Mouse (Mus musculus) limb, embryonic 14.5 days (tissue): Measurements from ENCODE around the gene Slc45a3. TPM values are rescaled to one million over a fixed set of nuclear protein-coding genes. Genes with fewer than 3 reads are reported as not detected.

Source experiments
- ATAC-seq: fragments of 200-750 bp; cut with Nextera tagmentation; 2 replicates; pipeline ENCODE4 v1.8.0; 2017; ENCODE audit warnings: low read depth, moderate number of reproducible peaks, moderate TSS enrichment; ENCODE audit not compliant: low FRiP score
- DNase-seq: peaks from one replicate; pipeline ENCODE4 v3.0.0-alpha.2; 2015; ENCODE audit warnings: low spot score
- H3K27ac ChIP-seq: fragments of 300-500 bp; sonication (generic); replicated peaks from 2 replicates; pipeline ENCODE4 v1.5.1; 2014; ENCODE audit warnings: low read depth, mild to moderate bottlenecking, low read length, moderate library complexity, mixed read lengths
- H3K27me3 ChIP-seq: fragments of 300-500 bp; sonication (generic); 2 replicates; pipeline ENCODE4 v1.6.1; 2014; ENCODE audit warnings: low read length, mixed read lengths; ENCODE audit not compliant: control insufficient read depth, insufficient read depth
- H3K36me3 ChIP-seq: fragments of 300-500 bp; sonication (generic); 2 replicates; pipeline ENCODE4 v1.6.1; 2014; ENCODE audit warnings: mild to moderate bottlenecking, low read length, moderate library complexity, mixed read lengths; ENCODE audit not compliant: control insufficient read depth, insufficient read depth
- H3K4me1 ChIP-seq: fragments of 300-500 bp; sonication (generic); 2 replicates; pipeline ENCODE4 v1.6.1; 2014; ENCODE audit warnings: antibody characterized with exemption, low read length, mixed read lengths; ENCODE audit not compliant: control insufficient read depth, insufficient read depth
- H3K4me2 ChIP-seq: fragments of 300-500 bp; sonication (generic); replicated peaks from 2 replicates; pipeline ENCODE4 v1.6.1; 2014; ENCODE audit warnings: low read depth, mild to moderate bottlenecking, low read length, moderate library complexity; ENCODE audit not compliant: severe bottlenecking
- H3K4me3 ChIP-seq: fragments of 300-500 bp; sonication (generic); replicated peaks from 2 replicates; pipeline ENCODE4 v1.5.1; 2014; ENCODE audit warnings: low read length
- H3K9ac ChIP-seq: fragments of 300-500 bp; sonication (generic); 2 replicates; pipeline ENCODE4 v1.6.1; 2014; ENCODE audit warnings: mild to moderate bottlenecking, low read depth, low read length, moderate library complexity; ENCODE audit not compliant: severe bottlenecking
- H3K9me3 ChIP-seq: fragments of 300-500 bp; sonication (generic); 2 replicates; pipeline ENCODE4 v1.6.1; 2016; ENCODE audit warnings: low read length; ENCODE audit not compliant: control insufficient read depth
- POLR2A ChIP-seq: fragments of 200-500 bp; IDR thresholded peaks from 2 replicates; pipeline ENCODE4 v1.8.0; 2012; ENCODE audit warnings: inconsistent platforms, mild to moderate bottlenecking, moderate library complexity, borderline replicate concordance; ENCODE audit not compliant: insufficient read depth, insufficient read length; ENCODE audit errors: extremely low read depth
- WGBS: fragments of 180-500 bp; shearing (Covaris S2); extraction: QIAGEN DNeasy Blood & Tissue Kit; methylation state at CpG from one replicate; pipeline ENCODE4 v1.1.7; 2014; 5-methylcytosine and 5-hydroxymethylcytosine counted together
- polyA plus RNA-seq, 2 experiments: library from polyadenylated mRNA; depleted of rRNA in 1 of 2; stranded (reverse) in 1 of 2; unstranded in 1 of 2; fragments of >200 nt; fragmentation: Nextera tagmentation in 1 of 2; extraction: Ambion mirVana in 1 of 2; gene quantifications; 2 replicates each; pipeline versions ENCODE4 v1.2.1 to v1.2.3; 2012 to 2014

Slc45a3 gene
- polyA plus RNA-seq, 2 experiments, result 9.9 to 11.1 TPM

DNA sequence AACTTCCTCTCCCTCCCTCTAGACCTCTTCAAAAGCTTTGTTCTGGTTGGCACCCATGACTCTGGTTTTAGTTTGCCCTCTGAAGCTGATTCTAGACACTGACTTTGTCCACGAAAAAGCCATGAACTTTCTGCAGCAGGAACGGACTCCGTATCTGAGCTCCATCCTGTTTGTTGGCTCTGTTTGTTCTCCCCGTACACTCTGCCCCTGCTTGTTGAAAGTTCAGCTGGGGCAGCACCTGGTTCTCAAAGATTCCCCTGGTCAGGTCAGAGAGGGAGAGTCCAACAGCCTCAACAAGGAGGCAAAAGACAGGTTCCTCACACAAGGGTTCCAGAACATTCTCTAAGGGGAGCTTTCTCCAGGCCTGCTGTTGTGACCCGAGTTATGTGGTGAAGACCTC is 5.4 kb upstream of the Slc45a3 start:
- no peaks in the 10 kb centered on the region for H3K9me3 ChIP-seq

DNA sequence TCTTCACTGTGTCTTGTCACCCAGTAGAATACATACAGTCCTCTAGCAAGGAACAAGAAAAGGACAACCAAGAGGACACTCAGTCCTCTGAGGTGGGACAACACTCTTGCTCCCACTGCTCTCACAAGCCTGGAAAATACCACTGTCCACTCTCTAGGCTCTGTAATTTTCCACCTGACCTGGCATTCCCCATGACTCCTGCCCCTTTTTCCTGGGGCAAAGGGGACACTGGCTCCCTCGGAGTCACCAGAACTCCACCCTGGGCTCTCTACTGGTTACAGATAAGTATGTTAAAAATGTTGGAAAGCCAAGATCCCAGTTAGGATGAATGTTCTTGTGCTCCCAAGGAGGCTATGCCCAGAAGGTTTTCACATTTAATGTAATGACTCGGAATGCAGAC is 1.8 kb upstream of the Slc45a3 start:
- Histone ChIP-seq H3K36me3 (no peaks in the 10 kb centered on the region), H3K4me2 (no peak overlapping the region), H3K4me3 (no peak overlapping the region), H3K27ac (no peak overlapping the region), H3K27me3 (peaks cover 29% of the 10 kb centered on the region), H3K9ac (no peak overlapping the region), H3K9me3 (no peaks in the 10 kb centered on the region), H3K4me1 (peaks cover 9% of the 10 kb centered on the region; the same call in 1 of the 2 replicates)
- 60% methylated on average over 2 of the region's 2 CpGs for WGBS
- ATAC-seq, result no peak
- DNase-seq, result no peak
- TF ChIP-seq POLR2A, result no peak

More for the DNA sequence above, 5.4 kb upstream of the Slc45a3 start:
- Histone ChIP-seq H3K4me1 (peaks cover under 1% of the 10 kb centered on the region; the same call in 1 of the 2 replicates), H3K36me3 (no peaks in the 10 kb centered on the region), H3K4me2 (no peak overlapping the region), H3K4me3 (no peak overlapping the region), H3K9ac (no peak overlapping the region), H3K27me3 (peaks cover 5% of the 10 kb centered on the region), H3K27ac (no peak overlapping the region)
- no peak for ATAC-seq
- no peak for DNase-seq
- TF ChIP-seq POLR2A, result no peak
- WGBS, result 75% methylated on average over 5 of the region's 5 CpGs

DNA sequence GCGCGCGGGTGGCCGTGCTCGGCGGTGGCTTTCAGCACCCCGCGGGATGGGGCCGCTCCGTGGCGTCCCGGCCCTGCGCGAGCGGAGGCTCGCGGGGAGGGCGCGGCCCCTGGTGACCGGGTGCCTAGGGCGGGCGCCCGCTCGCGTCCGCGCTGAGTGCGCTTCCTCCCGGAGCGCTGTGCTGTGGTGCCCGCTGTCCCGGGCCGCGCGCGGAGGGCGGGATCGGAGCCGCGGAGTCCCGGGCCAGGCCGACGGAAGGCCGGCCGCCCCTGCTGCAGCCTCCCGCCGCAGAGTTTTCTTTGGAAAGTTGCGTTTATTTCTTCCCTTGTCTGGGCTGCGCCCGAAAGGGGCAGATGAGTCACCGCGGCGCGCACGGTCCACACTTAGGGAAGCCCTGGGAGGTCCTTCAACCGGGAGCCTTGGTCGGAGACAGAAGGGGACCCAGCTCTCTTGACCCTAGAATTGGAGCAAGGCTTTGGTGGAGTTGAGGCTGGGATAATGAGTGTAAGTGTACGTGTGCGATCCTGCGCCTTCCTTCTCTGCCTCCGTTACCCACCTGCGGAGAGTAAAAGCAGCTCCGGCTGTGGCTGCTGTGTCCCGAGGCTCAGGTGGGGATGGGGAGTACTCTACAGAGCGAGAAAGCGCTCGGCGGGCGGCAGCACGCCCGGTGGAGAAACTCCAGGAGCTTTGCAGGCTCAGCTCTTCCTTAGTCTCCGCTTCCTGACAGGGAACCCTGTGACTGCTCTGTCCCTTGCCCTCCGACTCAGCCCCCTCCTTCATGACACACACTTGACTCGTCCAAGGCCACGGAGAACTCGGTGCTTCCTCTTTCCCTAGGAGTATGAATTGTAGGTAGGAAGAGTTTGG is 551 bp downstream of the Slc45a3 start:
- H3K27ac ChIP-seq, result no peak overlapping the region
- peak overlapping the region; percentile 64 for H3K9ac ChIP-seq
- no peak for TF ChIP-seq POLR2A
- peaks cover 29% of the 10 kb centered on the region for H3K27me3 ChIP-seq
- no peaks in the 10 kb centered on the region for H3K9me3 ChIP-seq
- peaks cover 9% of the 10 kb centered on the region; the same call in 1 of the 2 replicates for H3K4me1 ChIP-seq
- H3K36me3 ChIP-seq, result no peaks in the 10 kb centered on the region
- H3K4me2 ChIP-seq, result peak overlapping the region; percentile 99
- peak overlapping the region; percentile 73 for H3K4me3 ChIP-seq
- ATAC-seq (peak; percentile 61), DNase-seq (peak; percentile 10)
- WGBS, result under 1% methylated on average over 51 of the region's 76 CpGs

DNA sequence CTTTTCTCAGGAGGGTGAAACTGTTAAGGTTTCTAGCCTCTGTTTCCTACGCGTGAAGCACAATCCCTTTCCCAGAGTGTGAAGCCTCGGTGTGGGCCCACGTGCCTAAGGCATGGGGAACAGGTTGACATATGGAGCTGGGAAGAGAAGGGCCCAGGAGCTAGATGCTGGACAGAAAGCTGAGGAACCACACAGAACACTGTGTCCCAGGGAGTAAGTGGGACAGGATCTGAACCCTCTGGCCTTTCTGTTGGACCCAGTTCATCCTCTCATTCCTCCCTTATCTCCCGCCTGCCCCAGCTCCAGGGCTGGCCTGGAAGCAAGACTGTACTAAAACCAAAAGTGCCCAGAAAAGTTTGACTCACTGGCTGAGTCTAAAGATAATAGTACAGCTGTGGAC is 1.3 kb downstream of the Slc45a3 start:
- Histone ChIP-seq H3K9ac (no peak overlapping the region), H3K27me3 (peaks cover 29% of the 10 kb centered on the region), H3K27ac (no peak overlapping the region), H3K36me3 (no peaks in the 10 kb centered on the region), H3K4me3 (peak overlapping the region; percentile 73; the same call in 1 of the 2 replicates), H3K4me2 (peak overlapping the region; percentile 99), H3K9me3 (no peaks in the 10 kb centered on the region), H3K4me1 (peaks cover 9% of the 10 kb centered on the region; the same call in 1 of the 2 replicates)
- DNase-seq (no peak), ATAC-seq (no peak)
- TF ChIP-seq POLR2A, result no peak
- 41% methylated on average over 5 of the region's 5 CpGs for whole genome bisulfite sequencing

DNA sequence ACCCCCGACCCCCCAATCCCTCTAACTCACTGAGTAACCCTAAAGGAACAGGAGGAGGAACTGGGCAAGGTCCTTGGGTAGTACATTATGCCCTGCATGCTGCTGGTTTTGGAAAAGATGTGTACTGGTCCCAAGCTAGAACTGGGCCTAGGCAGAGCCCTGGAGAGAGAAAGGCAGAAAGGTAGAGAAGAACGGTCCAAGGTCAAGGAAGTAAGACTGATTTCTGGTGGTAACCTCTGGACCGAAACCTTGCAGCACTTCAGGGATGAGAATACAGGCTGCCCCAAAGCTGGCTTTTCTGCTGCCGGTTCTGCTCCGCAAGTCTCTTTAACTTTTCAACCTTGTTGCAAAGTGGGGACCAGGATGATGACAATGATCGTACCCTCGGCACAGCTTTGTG is 1.8 kb downstream of the Slc45a3 start:
- no peaks in the 10 kb centered on the region for H3K9me3 ChIP-seq
- ATAC-seq (no peak), DNase-seq (no peak)
- peaks cover 29% of the 10 kb centered on the region for H3K27me3 ChIP-seq
- H3K4me1 ChIP-seq, result peaks cover 9% of the 10 kb centered on the region; the same call in 1 of the 2 replicates
- no peak overlapping the region for H3K4me3 ChIP-seq
- no peak overlapping the region for H3K4me2 ChIP-seq
- no peak for TF ChIP-seq POLR2A
- no peak overlapping the region for H3K27ac ChIP-seq
- no peak overlapping the region for H3K9ac ChIP-seq
- no peaks in the 10 kb centered on the region for H3K36me3 ChIP-seq
- 81% methylated on average over 7 of the region's 7 CpGs for WGBS
